Mouse (Mus musculus) kidney, postnatal 4 days (tissue): Measurements from ENCODE around the gene Rpf2.
A peak's percentile ranks its signal among the peaks of the same experiment; 100 is the strongest.

Source experiments
- DNase-seq, 2 experiments: peaks; one replicate each; pipeline ENCODE4 v3.0.0; 2021; ENCODE audit warnings: mixed read lengths in 2 of 2

Gene Rpf2

DNA sequence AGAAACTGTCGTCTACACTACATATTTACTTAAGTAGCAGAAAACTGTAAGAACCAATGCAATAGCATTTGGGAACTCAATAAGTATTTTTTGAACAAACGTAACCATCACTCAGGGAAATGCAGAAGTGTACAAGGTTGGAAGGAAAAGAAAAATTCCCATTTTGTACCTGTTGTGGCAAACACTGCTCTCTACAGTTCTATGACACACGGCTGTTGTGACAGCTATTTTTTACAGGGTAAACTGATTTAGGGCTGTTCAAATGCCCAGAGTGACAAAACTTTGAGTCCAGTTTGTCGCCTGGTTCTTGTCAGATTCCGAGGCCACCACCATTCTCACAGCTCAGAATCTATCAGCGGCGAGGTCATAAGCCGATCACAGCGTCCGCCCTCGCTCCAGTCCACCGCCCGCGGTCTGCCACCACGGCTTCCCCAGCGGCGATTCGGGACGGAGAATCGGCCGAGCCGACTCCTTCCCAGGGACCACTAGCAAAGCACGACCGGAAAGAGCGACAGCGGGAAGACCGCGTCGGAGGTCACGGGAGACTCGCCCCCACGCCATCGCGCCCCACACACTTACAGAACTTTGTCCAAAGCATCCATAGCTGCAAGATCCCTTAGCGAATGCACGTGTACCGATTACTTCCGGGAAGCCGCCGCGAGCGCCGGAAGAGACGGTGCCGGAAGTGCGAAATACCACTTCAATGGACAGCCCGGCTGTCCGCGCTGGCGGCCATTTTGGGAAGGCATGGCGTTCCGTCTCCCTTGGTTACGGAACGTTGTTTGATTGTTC lies at the start of gene Rpf2:
Rpf2 (minus strand) TSS at position 663 of the 792 bp plus-strand sequence.
- DNase-seq, result peak; percentile 86 to 91

GRCm38 (mm10) chr10:40292640-40293039 lies 45.8 kb upstream of the Rpf2 start:
- no peak for DNase-seq

DNA sequence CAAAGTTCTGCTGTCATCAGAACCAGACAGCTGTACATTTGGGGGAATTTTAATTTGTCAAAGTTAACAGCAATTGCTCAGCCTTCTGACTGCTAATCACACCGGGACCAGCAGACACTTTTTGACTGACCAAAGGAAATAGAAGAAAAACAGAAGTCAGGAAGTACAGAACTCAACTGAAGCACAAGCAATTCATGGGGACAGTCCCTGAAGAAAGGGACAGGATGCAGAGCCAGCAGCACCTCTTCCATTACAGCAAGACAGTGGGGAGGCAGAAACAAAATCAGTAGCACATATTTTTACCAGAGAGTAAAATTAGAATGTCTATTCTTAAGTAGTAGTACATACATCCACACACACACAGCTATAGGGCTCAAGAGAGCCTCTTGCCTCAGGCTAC lies 39.9 kb upstream of the Rpf2 start:
- no peak for DNase-seq

DNA sequence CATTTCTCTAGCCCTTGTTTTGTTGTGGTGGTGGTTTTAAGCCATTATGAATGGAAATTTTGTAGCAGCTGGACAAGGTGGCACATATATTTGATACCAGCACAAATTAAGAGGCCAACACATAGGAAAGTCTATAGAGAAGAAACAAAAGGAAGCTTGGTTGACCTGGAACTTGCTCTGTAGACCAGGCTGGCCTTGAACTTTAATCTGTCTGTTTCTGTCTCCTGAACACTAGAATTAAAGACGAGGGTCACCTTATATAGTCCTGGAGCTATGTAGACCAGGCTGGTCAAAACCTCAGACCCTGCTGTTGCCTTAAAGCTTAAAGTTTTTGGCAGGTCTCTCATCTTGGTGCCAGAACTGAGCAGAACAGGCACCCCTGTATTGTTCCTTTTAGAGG lies 38.7 kb upstream of the Rpf2 start:
- no peak for DNase-seq

DNA sequence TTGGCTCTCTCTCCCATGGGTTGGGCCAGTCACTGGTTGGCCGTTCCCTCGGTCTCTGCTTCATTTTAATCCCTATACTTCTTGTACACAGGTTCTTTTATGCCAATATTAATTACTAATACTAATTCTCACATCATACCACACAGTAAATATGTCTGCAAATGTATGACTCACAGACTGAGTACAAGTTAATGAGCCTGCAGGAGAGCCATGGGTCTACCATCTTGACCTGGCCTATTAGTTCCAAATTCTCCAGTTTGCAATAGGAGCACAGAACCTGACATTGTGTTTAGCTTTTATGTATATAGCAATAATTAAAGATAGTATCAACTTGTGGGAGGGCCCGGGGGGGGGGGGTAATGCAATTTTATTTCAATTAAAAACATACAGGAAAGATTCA lies 38.2 kb upstream of the Rpf2 start:
- no peak for DNase-seq

DNA sequence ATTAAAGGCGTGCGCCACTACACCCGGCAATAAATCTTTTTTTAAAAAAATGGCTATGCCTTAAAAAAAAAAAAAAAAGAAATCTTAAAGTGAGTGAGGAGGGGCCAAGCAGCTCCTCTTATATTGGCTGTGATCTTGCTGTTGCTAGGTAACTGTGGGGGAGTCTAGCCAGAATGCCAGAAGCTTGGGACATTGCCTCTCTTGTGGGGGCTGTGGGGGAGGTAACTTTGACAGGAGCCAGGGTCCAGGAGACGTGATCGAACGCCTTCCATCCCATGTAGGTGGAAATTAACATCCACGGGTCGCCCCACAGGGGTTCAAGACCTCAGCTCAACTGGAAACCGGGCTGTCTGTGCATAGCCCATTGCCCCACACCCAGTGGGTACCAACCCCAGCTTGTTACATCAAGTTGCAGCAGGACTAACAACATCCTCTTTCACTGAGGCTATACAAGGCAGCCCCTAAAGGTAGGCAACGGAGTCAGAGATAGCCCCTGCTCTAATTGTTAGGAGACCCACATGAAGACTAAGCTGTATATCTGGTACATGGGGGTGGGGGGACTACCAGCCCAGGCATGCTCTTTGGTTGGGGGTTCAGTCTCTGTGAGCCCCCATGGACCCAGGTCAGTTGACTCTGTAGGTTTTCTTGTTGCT lies 37.5 kb upstream of the Rpf2 start:
- no peak for DNase-seq

DNA sequence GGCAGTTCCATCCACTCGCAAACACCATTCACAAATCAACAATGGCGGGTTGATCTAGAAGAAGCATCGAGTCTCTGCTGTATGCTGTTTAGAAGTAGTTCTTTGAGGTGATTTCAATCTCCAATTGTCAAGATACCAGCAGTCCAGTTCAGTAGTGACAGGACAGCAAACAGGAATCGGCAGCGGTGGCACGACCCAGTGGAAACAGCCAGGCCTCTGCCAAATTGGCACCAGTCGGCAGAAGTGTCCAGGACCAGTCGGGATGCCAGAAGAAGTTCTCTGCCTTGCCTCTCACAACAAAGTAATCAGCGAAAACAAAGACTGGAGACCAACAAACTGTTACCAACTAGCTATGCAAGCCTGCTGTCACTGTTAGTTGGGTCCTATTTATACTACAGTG lies 36.8 kb upstream of the Rpf2 start:
- no peak for DNase-seq

DNA sequence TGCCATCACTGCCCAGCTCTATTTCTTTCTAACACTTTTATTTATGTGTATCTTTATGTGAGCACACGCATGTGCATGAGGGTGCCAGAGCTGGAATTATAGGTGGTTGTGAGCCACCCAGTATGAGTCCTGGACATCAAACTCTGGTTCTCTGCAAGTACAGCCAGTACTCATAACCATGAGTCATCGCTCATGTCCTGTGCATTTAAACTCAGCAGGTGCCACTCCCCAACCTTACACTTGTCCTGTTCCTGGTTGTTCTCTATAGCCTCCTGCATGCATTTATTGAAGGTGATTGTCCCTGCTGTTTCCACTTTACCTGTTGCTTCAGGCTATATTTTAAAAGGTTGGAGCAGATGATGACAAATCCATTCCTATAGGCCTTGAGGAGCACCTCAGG lies 34.7 kb upstream of the Rpf2 start:
- DNase-seq, result no peak

- no peak for DNase-seq
Measured at GRCm38 (mm10) chr10:40278317-40278716, 31.5 kb upstream of the Rpf2 start.

- DNase-seq, result no peak
Measured at GRCm38 (mm10) chr10:40275991-40276390, 29.2 kb upstream of the Rpf2 start.

DNA sequence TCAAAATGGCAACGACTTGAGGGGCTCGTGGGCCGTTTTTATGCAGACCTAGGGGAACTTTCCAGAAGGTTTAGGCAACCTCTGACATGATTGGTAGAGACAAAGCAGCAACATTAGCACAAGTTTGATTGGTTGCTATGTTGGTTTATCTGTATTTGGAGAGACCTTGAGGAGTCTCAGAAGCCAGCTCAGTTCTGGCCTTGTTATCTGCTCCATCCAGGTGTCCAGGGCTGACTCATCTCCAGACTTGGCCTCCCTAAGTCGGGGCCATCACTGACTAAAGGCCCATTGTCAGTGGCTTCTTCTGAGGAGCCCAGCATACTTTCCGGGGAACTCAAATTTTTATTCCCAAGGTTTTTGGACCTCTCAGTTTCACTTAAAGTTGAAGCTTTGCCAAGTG lies 27.1 kb upstream of the Rpf2 start:
- no peak for DNase-seq

DNA sequence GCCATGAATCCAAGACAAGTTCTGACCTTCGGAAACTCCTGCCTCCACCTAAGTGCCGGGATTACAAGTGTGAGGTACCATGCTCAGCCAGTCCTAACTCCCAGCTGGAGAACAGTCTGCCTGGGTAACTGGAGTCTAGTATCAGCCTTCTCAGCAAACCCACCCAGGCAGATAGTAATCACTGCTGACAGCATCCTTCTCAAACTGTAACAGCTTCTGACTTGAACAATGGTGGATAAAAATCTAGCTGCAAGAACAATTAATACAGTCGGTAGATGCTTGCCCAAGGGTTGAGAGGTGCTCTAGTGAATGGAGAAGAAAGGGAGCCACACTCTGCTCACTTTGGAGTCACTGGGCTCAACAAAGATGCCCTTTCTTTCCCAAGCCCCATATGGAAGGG lies 24.4 kb upstream of the Rpf2 start:
- DNase-seq, result no peak

- DNase-seq, result no peak
Measured at GRCm38 (mm10) chr10:40264920-40265319, 18.1 kb upstream of the Rpf2 start.

- no peak for DNase-seq
Measured at GRCm38 (mm10) chr10:40263691-40264090, 16.9 kb upstream of the Rpf2 start.

DNA sequence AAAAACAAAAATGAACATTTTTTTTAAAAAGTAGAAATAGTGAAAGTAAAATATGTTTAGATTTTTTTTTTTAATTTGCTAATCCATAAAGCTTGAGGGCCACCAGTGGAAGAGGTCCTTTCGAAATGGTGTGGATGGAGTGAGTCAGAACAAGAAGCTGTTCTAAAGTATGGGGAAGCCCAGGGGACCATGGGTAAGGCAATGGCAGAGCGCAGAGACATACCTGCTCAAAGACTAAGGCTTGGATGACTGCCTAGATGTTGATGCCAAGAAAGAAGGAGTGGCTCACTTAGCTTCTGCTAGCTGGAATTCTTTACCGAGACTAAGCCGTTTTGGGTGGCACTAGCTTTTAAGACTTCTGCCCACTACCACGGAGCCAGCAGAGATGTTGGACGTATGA lies 15.4 kb upstream of the Rpf2 start:
- DNase-seq, result no peak

GRCm38 (mm10) chr10:40260305-40260704 lies 13.5 kb upstream of the Rpf2 start:
- DNase-seq, result no peak

DNA sequence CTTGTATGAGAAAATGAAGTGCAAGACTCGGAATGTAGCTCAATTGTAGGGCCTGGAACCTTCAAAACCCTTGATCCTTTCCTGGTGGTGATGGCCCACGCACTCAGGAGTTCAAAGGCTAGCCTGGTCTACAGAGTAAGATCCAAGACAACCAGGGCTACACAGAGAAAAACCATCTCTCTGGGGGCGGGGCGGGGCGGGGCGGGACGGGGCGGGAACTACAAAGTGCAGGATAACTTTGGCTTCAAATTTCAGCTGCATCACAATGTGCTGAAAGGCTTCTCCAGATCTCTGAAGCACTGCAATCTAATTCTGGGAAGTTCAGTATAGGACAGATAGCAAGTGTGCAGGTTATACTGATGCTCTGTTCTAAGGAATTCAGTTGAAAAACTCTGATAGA lies 12.7 kb upstream of the Rpf2 start:
- no peak for DNase-seq

DNA sequence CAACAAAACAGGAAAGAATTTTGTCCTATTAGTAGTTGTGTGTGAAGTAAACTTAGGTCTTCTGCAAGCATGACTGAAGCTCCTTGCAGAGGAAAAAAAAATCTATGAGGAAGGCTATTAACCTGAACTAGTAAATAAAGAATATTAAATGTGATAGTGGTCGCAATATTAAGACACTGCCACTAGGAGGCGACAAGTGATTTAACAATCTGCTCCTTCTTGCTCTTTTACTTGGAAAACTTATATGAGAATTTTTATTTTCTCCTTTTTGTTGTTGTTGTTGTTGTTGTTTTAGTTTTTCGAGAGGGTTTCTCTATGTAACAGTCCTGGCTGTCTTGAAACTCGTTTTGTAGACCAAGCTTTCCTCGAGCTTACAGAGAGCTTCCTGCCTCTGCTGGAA lies 12.1 kb upstream of the Rpf2 start:
- peak; percentile 31 to 50 for DNase-seq

- DNase-seq, result peak; percentile 68 to 80
Measured at GRCm38 (mm10) chr10:40258401-40258966, 11.6 kb upstream of the Rpf2 start.

- DNase-seq, result peak; percentile 96 to 97
Measured at GRCm38 (mm10) chr10:40257414-40258255, 10.8 kb upstream of the Rpf2 start, which contains the start of gene Gtf3c6. Gtf3c6 (minus strand) TSS chr10:40258108.

DNA sequence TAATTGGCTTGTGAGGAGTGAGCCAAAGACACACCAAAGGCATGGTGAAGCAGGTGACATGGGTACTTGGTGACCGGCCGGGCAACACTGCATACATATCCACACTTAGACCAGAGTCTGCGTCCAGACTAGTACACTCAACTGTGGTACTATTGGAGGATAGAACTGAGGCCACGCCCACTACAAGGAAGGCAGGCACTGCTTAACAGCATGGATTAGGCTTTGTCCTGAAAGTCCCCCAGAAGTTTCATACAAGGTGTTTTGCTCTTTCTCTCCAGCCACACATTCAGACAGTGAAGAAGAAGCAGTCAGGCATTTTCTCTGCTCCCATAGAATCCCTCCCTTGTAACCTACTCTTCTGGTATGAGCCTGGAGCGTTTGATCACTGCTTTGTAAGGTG lies 9.9 kb upstream of the Rpf2 start:
- peak; percentile 73 to 85 for DNase-seq

DNA sequence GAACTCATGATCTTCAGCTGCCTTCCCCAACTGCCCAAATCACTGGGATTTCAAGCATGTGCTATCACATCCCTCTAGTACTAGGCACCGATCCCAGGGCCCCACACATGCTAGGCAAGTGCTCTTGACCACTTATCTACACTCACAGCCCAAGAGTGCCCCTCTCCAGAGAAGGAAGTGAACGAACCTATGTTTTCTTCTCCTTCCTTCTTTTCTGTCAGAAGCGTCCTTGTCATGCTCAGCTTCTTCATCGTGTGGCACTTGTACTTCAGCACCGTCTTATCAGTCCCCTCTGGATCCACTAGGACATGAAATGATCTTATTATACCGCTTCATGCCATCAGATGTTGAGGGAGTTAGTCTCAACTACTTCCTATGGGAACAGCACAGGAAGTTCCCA lies 4.1 kb upstream of the Rpf2 start:
- DNase-seq, result no peak

DNA sequence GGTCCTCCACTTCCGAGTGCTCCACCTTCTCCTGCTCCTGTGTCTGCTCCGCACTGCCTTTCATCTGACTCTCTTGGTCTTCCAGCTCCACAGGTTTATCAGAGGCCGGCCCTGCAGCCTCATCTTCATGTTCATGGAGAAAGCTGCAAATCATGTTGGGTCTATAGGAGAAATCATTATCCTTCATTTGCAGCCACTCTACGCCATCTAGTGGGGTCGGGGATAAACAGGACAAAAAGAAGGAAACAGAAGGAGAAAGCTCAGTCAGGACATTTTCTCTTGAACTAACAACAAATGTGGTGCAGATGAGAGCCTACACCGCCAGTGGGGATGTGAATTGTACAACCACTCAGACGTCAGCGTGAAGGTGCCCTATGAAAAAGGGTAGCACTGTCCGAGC lies 2.8 kb upstream of the Rpf2 start:
- DNase-seq, result no peak
